Mouse (Mus musculus): ENCODE results near the gene Fga. TPM values are rescaled to one million over a fixed set of nuclear protein-coding genes. Genes with fewer than 3 reads are reported as not detected.

Fga gene
- total RNA-seq (2021): not detected

DNA sequence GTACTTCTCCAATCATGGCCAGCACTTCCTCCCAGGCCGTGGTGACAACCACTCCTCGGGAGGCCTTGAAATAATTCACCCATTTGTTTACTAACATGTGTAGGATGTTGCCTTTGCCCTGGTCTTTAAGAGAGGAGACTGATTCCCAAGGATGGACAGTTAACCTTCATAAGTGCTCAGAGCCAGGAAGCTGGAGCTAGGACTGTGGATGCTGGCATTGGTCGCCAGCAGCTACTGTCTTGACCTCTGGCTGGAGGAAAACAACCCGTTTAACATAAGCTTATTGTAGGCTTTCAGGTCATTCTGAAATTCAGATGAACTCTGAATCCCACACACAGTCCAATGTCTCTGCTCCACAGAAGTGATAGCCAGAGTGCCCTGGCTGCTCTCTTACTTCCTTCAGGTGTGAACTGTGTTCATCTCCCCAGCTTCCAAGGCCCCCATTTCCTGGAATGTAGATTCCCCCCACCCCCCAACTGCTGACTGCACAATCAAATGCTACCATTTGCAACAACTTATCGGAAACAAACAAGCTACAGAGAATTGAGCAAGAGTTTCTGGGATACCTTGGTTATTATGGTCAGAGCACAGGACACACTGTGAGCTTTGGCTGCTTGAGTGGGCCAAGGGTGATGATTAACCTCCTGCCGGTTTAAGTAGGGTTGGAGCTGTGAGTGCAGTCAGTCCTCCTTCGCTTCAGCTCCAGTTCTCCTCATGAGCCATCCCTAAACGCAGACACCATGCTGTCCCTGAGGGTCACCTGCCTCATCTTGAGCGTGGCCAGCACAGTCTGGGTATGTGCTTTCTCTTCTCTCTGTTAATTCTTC lies at the start of gene Fga:
Gene Fga (plus strand): TSS at position 602 of the 827 bp plus-strand sequence.
- intact Hi-C loops (cut with DNase I): no loop called here
- no peak for DNase-seq (ENCODE audit: low spot score)

DNA sequence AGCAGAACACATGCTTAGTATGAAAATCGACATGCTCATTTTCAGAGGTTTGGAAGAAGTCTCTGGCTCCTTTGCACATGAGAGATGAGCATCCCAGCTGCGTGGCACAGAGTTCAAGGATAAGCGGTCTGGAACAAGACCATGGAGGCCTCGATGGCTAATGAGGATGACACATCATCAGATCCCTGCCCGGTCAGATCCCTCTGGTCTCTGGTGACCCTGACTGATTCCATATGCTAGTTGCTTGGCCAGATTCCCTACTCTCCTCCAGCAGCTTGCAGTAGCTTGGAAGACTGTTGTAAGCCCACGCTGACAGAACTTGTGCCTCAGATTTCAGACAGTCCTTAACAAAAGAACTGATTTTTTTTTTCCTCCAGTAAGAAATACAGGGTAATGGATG lies 45.1 kb upstream of the Fga start:
- intact Hi-C loops (cut with DNase I): no loop called here

DNA sequence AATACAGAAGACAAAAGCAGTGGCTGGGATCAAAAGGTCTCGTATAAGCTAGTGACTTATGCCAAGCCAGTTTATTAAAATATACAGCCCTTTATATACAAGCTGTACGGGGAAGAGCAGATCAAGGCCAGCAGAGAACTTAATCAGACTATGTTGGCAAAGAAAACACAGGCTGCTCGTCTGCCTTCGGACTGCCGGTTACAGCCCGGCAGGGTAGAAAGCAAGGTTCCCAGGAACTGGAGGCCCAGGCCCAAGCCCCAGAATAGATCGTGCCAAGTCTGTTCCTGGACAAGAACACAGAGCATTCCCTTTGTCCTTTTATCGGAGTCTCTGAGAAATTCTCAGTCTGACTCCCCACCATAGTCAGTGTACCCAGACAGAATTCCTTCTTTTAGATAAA lies 44.0 kb upstream of the Fga start:
- intact Hi-C loops (cut with DNase I): no loop called here
- no peak for DNase-seq (ENCODE audit: low spot score)

More for the DNA sequence above, 45.1 kb upstream of the Fga start:
- peak; percentile 27 for DNase-seq (ENCODE audit: low spot score)

DNA sequence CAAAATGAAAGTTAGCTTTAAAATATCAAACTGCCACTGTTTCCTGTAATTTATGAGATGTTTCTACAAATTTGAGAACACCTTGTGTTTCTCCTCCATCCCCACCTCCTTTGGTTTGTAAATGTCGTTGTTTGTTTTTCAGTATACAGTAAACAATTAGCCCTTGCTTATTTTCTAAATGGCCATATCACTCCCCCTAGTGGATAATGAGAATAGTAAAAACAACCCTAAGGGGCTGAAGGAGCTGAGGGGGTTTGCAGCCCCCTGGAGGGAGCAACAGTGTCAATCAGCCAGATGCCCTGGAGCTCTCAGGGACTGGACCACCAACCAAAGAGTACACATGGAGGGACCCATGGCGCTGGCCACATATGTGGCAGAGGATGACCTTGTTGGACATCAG lies 41.0 kb upstream of the Fga start:
- intact Hi-C loops (cut with DNase I): no loop called here
- no peak for DNase-seq (ENCODE audit: low spot score)

DNA sequence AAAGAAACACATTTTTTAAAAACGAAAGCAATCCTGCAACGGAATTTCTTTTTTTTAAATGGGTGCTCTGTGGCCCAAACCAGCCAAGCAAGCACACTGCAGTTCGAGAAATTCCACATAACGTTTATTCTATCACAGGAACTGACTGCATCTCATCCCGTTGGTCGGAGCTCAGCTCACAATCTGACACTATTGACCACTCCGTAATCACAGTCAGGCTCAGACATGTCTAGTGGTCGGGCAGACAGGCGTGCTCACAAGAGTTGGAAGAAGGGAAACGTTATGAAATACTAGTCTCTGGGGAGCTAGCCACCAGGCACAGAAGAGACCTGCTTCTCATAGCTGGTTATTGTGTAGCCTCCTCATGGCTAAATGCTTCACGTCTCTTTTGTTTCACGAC lies 33.9 kb upstream of the Fga start:
- intact Hi-C loops (cut with DNase I): no loop called here
- no peak for DNase-seq (ENCODE audit: low spot score)

DNA sequence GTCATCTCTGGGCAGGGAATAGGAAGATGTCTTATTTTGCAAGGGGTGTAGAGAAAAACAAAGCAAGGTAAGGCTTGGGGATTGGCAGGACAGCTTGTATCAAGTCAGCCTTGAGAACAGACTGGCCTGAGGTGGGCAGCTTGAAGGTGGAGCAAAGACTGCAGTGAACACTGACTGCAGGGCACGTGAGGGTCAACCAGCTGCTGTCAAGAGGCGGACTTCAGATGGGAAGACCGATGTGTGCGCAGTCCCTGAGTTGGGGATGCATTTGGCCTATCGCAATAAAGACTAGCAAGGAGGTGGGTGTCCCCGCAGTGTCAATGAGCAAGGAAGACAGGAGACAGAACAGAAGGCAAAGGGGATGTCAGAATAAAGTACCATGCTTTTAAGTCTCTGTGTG lies 32.9 kb upstream of the Fga start:
- no peak for DNase-seq (ENCODE audit: low spot score)
- intact Hi-C loops (cut with DNase I): no loop called here

DNA sequence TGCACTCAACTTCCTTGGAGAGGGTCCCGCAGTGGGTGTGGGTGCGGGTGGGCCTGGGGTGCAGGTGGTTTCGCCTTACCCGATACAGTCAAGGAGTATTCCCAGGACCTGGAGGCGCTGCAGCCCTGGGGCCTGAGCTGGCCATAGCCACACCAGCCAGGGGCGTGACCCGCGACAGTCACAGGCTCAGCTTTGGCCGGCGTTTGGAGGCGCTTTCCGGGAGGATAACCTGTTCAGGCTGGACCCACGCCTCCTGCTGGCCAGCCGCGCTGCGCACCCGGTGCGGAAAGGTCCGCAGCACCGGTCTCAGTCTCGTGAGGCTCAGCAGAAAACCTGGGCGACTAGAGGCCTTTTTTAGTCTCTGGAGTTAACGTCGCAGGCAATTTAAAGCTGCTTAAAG lies 30.5 kb upstream of the Fga start:
- DNase-seq (ENCODE audit: low spot score): peak; percentile 7
- intact Hi-C loops (cut with DNase I): loop anchor here (1.0 kb wide), 1 partner anchor 118 kb away; no protein-coding TSS in a partner anchor

DNA sequence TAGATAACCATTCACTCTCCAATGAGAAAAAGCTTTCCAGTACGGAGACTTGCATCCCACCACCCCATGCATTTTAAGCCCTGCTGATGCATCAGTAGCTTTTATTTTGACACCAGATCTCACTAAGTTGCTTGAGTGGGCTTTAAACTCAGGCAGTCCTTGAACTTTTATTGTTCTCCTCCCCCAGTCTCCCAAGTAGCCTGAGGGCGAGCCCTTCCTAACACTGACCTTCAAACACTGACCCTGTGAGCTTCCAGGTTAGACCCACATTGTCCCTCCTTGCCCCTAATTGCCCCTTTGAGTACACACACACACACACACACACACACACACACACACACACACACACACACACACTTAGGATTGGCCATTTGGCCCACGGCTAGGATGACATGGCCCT lies 29.2 kb upstream of the Fga start:
- intact Hi-C loops (cut with DNase I): no loop called here
- DNase-seq (ENCODE audit: low spot score): no peak

DNA sequence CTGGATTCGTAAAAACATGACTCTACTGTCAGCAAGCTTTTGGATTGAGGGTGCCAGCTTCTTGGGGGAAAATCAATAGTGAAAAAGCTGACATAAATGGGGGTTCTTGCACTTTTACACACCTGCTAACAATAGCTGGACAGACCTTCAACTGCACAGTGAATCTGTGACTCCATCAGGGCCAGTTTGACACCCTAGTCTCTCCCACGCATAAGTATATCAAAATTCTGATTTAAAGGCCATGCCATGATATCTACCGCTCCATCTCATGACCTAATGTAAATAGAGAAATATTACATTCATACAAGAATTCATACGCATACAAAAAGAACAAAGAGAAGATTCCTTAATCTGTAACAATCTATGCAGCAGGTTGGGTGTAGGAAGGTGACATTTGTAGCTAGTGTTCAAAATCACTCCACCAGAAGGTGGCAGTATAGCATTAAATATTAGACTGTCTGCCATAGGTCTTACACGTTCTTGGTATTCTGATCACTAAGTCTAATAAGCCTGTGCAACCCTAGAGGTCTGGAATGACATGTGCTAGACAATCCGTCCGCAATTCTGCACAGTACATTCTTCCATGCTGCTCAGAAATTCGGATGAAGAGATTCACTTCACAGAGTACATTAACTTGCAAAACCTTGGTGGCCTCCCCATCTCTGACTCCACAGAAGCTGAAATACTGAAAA lies 27.0 kb upstream of the Fga start:
- intact Hi-C loops (cut with DNase I): loop anchor here (1.0 to 2.0 kb wide), 3 partner anchors 54 to 275 kb away; no protein-coding TSS in a partner anchor
- DNase-seq (ENCODE audit: low spot score): no peak

DNA sequence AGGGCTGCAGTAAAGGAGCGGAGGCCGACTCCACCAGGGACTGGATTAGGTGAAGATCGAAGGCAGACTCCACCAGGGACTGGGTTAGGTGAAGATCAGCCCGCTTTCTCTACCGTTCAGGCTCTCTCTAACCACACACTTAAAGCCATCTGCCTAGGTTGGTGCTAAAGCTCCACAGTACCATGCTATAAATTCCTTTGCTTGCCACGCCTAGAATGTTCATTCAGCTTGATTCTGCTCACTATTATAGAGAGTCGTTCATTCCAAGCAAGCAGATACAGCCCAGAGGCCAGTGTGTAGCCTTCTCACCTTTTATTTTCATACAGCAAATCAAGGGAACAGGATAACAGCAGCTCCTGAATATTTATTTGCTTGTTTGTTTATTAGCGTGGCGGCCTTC lies 25.9 kb upstream of the Fga start:
- intact Hi-C loops (cut with DNase I): loop anchor here (1.0 to 2.0 kb wide), 3 partner anchors 53 to 274 kb away; no protein-coding TSS in a partner anchor
- no peak for DNase-seq (ENCODE audit: low spot score)

DNA sequence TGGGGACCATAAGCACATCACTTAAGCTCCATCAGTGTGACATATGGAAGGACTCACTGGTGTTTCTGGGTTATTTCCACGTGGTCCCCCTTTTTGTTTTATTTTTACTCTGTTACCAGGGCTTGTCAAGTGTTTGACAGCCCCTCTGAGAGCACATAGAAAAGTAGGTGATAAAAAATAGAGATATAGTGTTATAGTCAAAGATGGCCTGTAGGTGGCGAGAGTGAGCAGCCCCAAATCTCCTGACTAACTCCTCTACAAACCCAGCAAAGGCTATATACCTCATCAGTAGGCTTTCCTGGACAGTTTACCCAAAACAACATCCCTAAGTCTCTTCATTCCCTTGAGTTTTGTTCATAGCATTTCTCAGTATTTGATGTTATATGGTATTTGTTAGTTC lies 23.7 kb upstream of the Fga start:
- DNase-seq (ENCODE audit: low spot score): no peak
- intact Hi-C loops (cut with DNase I): loop anchor here (1.0 kb wide), 1 partner anchor 51 kb away; no protein-coding TSS in a partner anchor

DNA sequence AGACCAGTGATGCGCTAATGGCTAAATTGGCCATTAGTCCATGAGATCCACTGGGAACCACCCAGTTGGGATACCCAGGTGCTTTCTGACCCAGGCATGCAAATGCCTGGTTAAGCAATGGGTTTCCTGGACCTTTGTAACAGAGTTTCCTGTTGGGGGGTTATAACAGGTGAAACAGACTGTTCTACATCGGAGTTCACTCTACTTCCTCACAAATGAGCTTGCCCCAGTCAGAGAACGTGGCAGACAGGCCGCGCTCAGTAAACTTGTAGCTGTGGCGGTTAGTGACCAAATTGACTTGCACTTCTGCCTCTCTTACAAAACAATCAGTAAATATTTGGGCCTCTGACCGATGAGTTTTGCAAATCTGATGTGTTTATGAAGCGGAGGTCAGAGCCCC lies 22.8 kb upstream of the Fga start:
- intact Hi-C loops (cut with DNase I): no loop called here
- DNase-seq (ENCODE audit: low spot score): no peak

DNA sequence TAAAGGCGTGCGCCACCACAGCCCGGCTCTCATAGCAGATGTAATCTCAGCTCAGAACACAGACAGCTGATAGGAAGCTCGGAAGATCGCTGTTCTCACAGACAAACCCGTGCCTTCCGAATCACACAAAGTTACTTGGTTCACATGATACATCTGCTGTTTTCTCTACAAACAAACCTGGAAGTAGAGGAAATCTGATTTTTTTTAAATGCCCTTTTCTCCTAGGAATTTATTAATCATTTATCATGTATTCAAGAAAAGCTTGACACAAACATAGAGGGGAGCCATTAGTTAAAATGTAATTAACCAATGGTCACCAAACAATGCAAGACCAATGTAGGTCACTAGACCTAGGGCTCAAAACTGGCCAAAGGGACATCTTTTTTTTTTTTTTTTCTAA lies 21.1 kb upstream of the Fga start:
- intact Hi-C loops (cut with DNase I): no loop called here
- no peak for DNase-seq (ENCODE audit: low spot score)

DNA sequence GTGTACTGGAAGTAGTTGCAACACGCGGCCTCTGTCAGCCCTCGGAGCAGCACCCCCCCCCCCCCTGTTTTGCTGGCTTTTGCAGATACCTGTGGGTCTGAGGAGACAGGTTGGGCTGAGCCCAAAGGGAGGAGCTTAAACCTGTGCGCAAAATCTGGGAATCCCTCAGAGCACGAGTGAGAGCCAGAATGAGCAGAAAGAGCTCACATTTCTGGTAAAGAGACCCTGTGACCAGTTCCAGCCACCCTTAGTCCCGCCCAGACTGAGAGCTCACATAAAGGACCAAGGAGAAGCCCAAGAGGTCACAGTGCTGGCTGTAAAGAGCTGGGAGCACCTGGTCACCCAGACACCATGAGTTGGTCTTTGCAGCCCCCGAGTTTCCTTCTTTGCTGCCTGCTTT lies 18.3 kb upstream of the Fga start, which contains the start of gene Fgg:
Gene Fgg (plus strand): TSS at position 168 of the 400 bp plus-strand sequence.
- intact Hi-C loops (cut with DNase I): no loop called here
- no peak for DNase-seq (ENCODE audit: low spot score)

DNA sequence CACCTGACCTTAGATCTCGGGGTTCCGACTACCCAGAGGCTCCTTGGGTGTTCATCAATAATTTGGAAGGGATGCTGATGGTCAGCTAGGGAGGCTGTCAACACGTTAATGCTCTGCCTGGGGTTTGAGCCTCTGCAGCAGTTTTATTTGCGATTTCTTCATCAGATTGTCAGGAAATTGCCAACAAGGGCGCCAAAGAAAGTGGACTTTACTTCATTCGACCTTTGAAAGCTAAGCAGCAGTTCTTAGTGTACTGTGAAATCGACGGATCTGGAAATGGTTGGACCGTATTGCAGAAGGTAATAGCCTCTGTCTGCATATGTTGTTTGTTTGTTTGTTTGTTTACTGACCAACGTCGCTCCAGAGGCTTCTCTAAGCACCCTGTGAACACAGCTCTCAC lies 15.6 kb upstream of the Fga start:
- intact Hi-C loops (cut with DNase I): no loop called here
- no peak for DNase-seq (ENCODE audit: low spot score)

DNA sequence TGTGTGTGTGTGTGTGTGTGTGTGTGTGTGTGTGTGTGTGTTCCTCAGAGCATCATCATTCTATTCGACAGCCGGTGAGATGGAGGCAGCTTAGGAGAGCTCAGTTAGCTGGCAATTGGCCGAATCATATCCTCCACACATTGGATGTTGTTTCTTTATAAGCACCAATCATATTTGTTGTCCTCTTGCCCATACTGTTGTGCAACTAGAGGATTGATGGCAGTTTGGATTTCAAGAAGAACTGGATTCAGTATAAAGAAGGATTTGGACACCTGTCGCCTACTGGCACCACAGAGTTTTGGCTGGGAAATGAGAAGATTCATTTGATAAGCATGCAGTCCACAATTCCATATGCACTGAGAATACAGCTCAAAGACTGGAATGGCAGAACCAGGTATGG lies 14.7 kb upstream of the Fga start:
- no peak for DNase-seq (ENCODE audit: low spot score)
- intact Hi-C loops (cut with DNase I): no loop called here

DNA sequence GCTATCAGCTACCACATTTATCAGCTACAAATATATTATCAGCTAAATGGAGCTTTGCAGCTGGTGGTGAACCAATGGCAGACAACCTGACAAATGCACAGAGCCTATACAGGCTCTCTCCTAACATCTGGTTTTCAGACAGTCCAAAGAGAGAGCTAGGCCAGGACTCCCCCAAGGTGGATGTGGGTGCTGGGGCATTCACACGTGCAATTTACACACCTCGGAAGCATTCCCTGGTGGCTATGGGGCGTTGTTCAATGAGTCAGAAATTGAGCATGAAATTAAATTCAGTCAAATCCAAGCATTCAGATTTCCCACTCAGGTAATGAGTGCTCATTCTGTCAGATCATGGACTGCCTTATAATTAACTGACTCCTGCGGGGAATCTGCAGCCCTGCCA lies 14.3 kb upstream of the Fga start:
- intact Hi-C loops (cut with DNase I): no loop called here
- no peak for DNase-seq (ENCODE audit: low spot score)

DNA sequence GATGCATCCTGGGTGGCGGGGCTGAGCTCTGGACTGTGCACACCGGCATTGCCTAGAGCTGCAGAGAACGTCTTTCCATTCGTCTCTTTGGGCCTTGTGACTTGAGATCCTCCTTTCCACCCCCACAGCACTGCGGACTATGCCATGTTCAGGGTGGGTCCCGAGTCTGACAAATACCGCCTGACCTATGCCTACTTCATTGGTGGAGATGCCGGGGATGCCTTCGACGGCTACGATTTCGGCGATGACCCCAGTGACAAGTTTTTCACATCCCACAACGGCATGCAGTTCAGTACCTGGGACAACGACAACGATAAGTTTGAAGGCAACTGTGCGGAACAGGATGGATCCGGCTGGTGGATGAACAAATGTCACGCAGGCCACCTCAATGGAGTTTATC lies 13.2 kb upstream of the Fga start:
- intact Hi-C loops (cut with DNase I): no loop called here
- no peak for DNase-seq (ENCODE audit: low spot score)

DNA sequence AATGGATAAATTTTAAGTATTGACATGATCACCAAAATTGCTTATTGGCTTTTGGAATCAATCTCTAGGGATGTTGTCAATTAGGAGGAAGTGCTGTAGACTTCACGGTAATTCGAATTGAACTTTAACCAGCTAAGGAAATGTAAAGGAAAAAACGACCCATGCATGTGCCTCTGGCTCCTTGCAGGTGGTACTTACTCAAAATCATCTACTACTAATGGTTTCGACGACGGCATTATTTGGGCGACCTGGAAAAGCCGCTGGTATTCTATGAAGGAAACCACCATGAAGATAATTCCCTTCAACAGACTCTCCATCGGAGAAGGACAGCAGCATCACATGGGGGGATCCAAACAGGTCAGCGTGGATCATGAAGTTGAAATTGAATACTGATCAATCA lies 11.9 kb upstream of the Fga start:
- DNase-seq (ENCODE audit: low spot score): no peak
- intact Hi-C loops (cut with DNase I): no loop called here

DNA sequence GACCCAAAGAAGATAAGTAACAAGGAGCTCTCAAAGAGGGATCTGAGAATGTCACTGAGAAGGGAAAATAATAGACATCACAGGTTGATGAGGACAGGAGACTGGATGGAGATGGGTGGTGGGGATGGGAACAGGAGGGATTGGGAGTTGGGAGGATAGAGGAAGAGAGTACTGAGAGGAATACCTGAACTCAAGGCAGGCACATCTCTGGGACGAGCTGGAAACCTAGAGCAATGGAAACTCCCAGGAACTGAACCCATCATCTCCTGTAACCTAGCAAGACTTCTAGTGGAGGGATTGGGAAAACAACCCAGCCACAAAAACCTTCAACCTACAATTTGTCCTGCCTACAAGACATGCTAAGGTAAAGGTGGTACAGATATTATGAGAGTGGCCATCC lies 9.6 kb upstream of the Fga start:
- no peak for DNase-seq (ENCODE audit: low spot score)
- intact Hi-C loops (cut with DNase I): no loop called here

DNA sequence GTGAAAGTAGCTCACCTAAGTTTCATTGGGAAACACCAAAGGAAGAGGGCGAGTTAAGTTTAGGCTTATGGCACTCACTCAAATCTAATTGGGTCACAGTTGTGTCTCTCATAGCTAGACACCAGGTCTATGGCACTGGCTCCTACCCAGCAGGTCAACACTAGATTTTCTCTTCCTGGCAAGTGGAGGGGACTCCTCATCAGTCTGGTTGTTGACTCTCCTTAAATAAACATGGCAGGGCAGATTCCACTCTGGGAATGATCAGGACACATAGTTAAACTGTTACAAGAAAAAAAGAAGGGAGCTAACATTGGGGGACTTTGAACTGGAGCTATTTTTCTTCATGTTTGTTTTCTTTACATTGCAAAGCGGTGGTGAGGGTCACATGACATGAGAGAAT lies 5.5 kb upstream of the Fga start:
- intact Hi-C loops (cut with DNase I): no loop called here
- no peak for DNase-seq (ENCODE audit: low spot score)
